Mouse (Mus musculus): ENCODE measurements around the gene Foxo4.

Foxo4 gene

GRCm38 (mm10) chrX:101253952-101254729 lies at the start of gene Foxo4:
TSS of gene Foxo4 (plus strand) at chrX:101254528.
- peak; percentile 34 for DNase-seq (ENCODE audit: low spot score)

- DNase-seq (ENCODE audit: low spot score), result peak; percentile 32
Measured at GRCm38 (mm10) chrX:101221834-101222795, 32.2 kb upstream of the Foxo4 start, which contains the start of gene Snx12. TSS of gene Snx12 (minus strand) at chrX:101222563.

GRCm38 (mm10) chrX:101222796-101223162 lies 31.5 kb upstream of the Foxo4 start:
- DNase-seq (ENCODE audit: low spot score), result no peak

- no peak for DNase-seq (ENCODE audit: low spot score)
Measured at GRCm38 (mm10) chrX:101245011-101245410, 9.3 kb upstream of the Foxo4 start.

- no peak for DNase-seq (ENCODE audit: low spot score)
Measured at GRCm38 (mm10) chrX:101254740-101255139, 412 bp downstream of the Foxo4 start.

GRCm38 (mm10) chrX:101256603-101257002 lies 2.3 kb downstream of the Foxo4 start:
- no peak for DNase-seq (ENCODE audit: low spot score)

- DNase-seq (ENCODE audit: low spot score), result no peak
Measured at GRCm38 (mm10) chrX:101260441-101261325, 6.4 kb downstream of the Foxo4 start.

GRCm38 (mm10) chrX:101263892-101264291 lies 9.6 kb downstream of the Foxo4 start, which contains the start of gene Gm614:
TSS of gene Gm614 (minus strand) at chrX:101263992.
- DNase-seq (ENCODE audit: low spot score), result no peak

- no peak for DNase-seq (ENCODE audit: low spot score)
Measured at GRCm38 (mm10) chrX:101266631-101267030, 12.3 kb downstream of the Foxo4 start.

- no peak for DNase-seq (ENCODE audit: low spot score)
Measured at GRCm38 (mm10) chrX:101268025-101268754, 13.9 kb downstream of the Foxo4 start, which contains the start of gene Il2rg. TSS of gene Il2rg (minus strand) at chrX:101268255.

GRCm38 (mm10) chrX:101268755-101269124 lies 14.4 kb downstream of the Foxo4 start, which contains the start of gene Gm20489:
TSS of gene Gm20489 (minus strand) at chrX:101269023.
- DNase-seq (ENCODE audit: low spot score), result no peak

GRCm38 (mm10) chrX:101273410-101273809 lies 19.1 kb downstream of the Foxo4 start:
- DNase-seq (ENCODE audit: low spot score), result no peak

- DNase-seq (ENCODE audit: low spot score), result peak; percentile 58
Measured at GRCm38 (mm10) chrX:101273875-101274738, 19.8 kb downstream of the Foxo4 start, which contains the start of gene Med12. TSS of gene Med12 (plus strand) at chrX:101274030.

GRCm38 (mm10) chrX:101282813-101283212 lies 28.5 kb downstream of the Foxo4 start:
- DNase-seq (ENCODE audit: low spot score), result no peak

GRCm38 (mm10) chrX:101285534-101285933 lies 31.2 kb downstream of the Foxo4 start:
- DNase-seq (ENCODE audit: low spot score), result no peak

- DNase-seq (ENCODE audit: low spot score), result no peak
Measured at GRCm38 (mm10) chrX:101285953-101286670, 31.8 kb downstream of the Foxo4 start.

- DNase-seq (ENCODE audit: low spot score), result no peak
Measured at GRCm38 (mm10) chrX:101287543-101287942, 33.2 kb downstream of the Foxo4 start.

GRCm38 (mm10) chrX:101288432-101288831 lies 34.1 kb downstream of the Foxo4 start:
- no peak for DNase-seq (ENCODE audit: low spot score)

- DNase-seq (ENCODE audit: low spot score), result no peak
Measured at GRCm38 (mm10) chrX:101289037-101289436, 34.7 kb downstream of the Foxo4 start.

Data from urinary bladder, postnatal 10 days (tissue).